Mouse (Mus musculus): ENCODE results near the gene Mfsd9. TPM values are rescaled to one million over a fixed set of nuclear protein-coding genes. Genes with fewer than 3 reads are reported as not detected.

Mfsd9 gene
- 1 to 10 TPM; 3.3 to 5.5 TPM for total RNA-seq (2021)
- long read RNA-seq, experiment 1, partial matches to known transcripts = 0 of 6 reads
- long read RNA-seq, experiment 1, other reads (novel, unspliced or antisense) = 2 of 6 reads
- long read RNA-seq, experiment 2, partial matches to known transcripts = 0 of 4 reads
- long read RNA-seq, experiment 2, other reads (novel, unspliced or antisense) = 0 of 4 reads

GRCm38 (mm10) chr1:40790324-40791141, at the start of gene Mfsd9:
Mfsd9 (minus strand) TSS chr1:40790687.
- DNase-seq = peak; percentile 97

- DNase-seq = no peak
These were observed 45.0 kb upstream of the Mfsd9 start for GRCm38 (mm10) chr1:40835468-40835867.

- no peak for DNase-seq
These were observed 40.4 kb upstream of the Mfsd9 start for GRCm38 (mm10) chr1:40830712-40831507.

GRCm38 (mm10) chr1:40829213-40829914, 38.9 kb upstream of the Mfsd9 start:
- no peak for DNase-seq

- peak; percentile 13 for DNase-seq
These were observed 35.3 kb upstream of the Mfsd9 start for GRCm38 (mm10) chr1:40825826-40826225.

- no peak for DNase-seq
These were observed 34.4 kb upstream of the Mfsd9 start for GRCm38 (mm10) chr1:40824936-40825335.

GRCm38 (mm10) chr1:40824517-40824916, 34.0 kb upstream of the Mfsd9 start:
- DNase-seq = no peak

GRCm38 (mm10) chr1:40815071-40815845, 24.8 kb upstream of the Mfsd9 start:
- peak; percentile 43 for DNase-seq

GRCm38 (mm10) chr1:40808643-40809042, 18.2 kb upstream of the Mfsd9 start:
- DNase-seq = no peak

GRCm38 (mm10) chr1:40805891-40806290, 15.4 kb upstream of the Mfsd9 start:
- no peak for DNase-seq

GRCm38 (mm10) chr1:40805351-40805750, 14.9 kb upstream of the Mfsd9 start, which contains the start of gene Tmem182:
Tmem182 (plus strand) TSS chr1:40805601.
- DNase-seq = peak; percentile 60

GRCm38 (mm10) chr1:40804118-40804517, 13.6 kb upstream of the Mfsd9 start:
- DNase-seq = no peak

- DNase-seq = peak; percentile 68
These were observed 12.3 kb upstream of the Mfsd9 start for GRCm38 (mm10) chr1:40802759-40803158.

GRCm38 (mm10) chr1:40800908-40801307, 10.4 kb upstream of the Mfsd9 start:
- DNase-seq = no peak

- DNase-seq = no peak
These were observed 8.6 kb upstream of the Mfsd9 start for GRCm38 (mm10) chr1:40799121-40799520.

- peak; percentile 76 for DNase-seq
These were observed 6.9 kb upstream of the Mfsd9 start for GRCm38 (mm10) chr1:40797348-40797747.

- no peak for DNase-seq
These were observed 5.0 kb upstream of the Mfsd9 start for GRCm38 (mm10) chr1:40795508-40795907.

GRCm38 (mm10) chr1:40789666-40790233, 737 bp downstream of the Mfsd9 start:
- DNase-seq = no peak

GRCm38 (mm10) chr1:40788956-40789355, 1.5 kb downstream of the Mfsd9 start:
- DNase-seq = no peak

GRCm38 (mm10) chr1:40785876-40786445, 4.5 kb downstream of the Mfsd9 start:
- DNase-seq = no peak

GRCm38 (mm10) chr1:40784306-40784705, 6.2 kb downstream of the Mfsd9 start:
- DNase-seq = no peak

All from adrenal gland, postnatal 10 days (tissue).